Mouse (Mus musculus): Measurements from ENCODE around the gene Txndc11. TPM values are rescaled to one million over a fixed set of nuclear protein-coding genes. Genes with fewer than 3 reads are reported as not detected.

Txndc11 gene
- polyA plus RNA-seq, 1 experiment from 2014 or later, result 31.6 TPM

DNA sequence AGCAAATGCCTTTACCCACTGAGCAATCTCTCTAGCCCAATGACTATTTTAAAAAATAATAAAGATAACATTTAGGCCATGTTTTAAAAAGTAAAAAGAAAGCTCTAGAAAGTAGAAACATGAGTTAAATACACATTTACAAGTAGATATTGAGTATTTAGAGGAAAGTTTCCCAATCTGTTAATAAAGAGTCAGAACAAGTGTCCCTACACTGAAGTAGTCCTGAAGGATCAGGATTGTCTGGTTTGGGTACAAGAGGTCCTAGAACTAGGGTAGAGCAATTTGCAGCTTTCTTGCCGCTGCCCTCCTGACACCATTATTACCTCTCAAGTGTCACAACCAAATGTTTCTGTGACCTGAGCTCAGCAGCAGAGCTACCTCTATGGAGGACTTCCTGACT lies 10.3 kb downstream of the Txndc11 start:
- H3K27ac ChIP-seq (ENCODE audit: low read length), result no peak overlapping the region
- H3K9me3 ChIP-seq (ENCODE audit: control insufficient read depth, low read length), result no peaks in the 10 kb centered on the region
- 90% methylated on average over 1 of the region's 1 CpGs for WGBS
- peaks cover 9% of the 10 kb centered on the region for H3K36me3 ChIP-seq (ENCODE audit: control insufficient read depth, insufficient read depth, low read length)
- no peak overlapping the region for H3K4me3 ChIP-seq (ENCODE audit: low read length)
- no peak for ATAC-seq
- H3K27me3 ChIP-seq (replicated peaks; ENCODE audit: control insufficient read depth, insufficient read depth, low read length), result no peaks in the 10 kb centered on the region
- no peak overlapping the region for H3K9ac ChIP-seq (ENCODE audit: low read depth, low read length)
- H3K4me2 ChIP-seq (ENCODE audit: low read depth, low read length), result no peak overlapping the region
- no peaks in the 10 kb centered on the region for H3K4me1 ChIP-seq (ENCODE audit: control insufficient read depth, insufficient read depth, low read length)

DNA sequence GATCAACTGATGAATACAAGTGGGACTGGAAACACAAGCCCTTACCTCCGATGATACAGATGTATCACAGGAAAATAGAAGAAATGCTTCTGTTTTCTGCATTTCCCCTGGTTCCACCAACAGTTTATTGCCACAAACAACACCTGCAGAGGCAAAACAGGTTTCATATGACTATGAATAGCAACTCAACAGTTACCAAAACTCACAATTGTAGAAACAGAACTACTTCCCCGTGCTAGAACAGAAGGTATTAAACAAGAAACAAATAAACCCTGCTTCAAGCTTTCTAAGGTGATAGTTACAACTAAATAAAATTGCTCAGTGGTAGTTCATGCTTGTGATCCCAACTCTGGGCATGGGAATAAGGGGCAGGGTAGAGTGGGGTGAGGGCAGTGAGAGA lies 11.8 kb downstream of the Txndc11 start:
- H3K4me3 ChIP-seq (ENCODE audit: low read length), result no peak overlapping the region
- no peaks in the 10 kb centered on the region for H3K9me3 ChIP-seq (ENCODE audit: control insufficient read depth, low read length)
- no peaks in the 10 kb centered on the region for H3K4me1 ChIP-seq (ENCODE audit: control insufficient read depth, insufficient read depth, low read length)
- no peak for ATAC-seq
- no peak overlapping the region for H3K27ac ChIP-seq (ENCODE audit: low read length)
- H3K9ac ChIP-seq (ENCODE audit: low read depth, low read length), result no peak overlapping the region
- peaks cover 9% of the 10 kb centered on the region for H3K36me3 ChIP-seq (ENCODE audit: control insufficient read depth, insufficient read depth, low read length)
- H3K27me3 ChIP-seq (replicated peaks; ENCODE audit: control insufficient read depth, insufficient read depth, low read length), result no peaks in the 10 kb centered on the region
- WGBS, result 93% methylated on average over 2 of the region's 2 CpGs
- no peak overlapping the region for H3K4me2 ChIP-seq (ENCODE audit: low read depth, low read length)

GRCm38 (mm10) chr16:11109198-11109740 lies 25.2 kb downstream of the Txndc11 start:
- H3K4me3 ChIP-seq (ENCODE audit: low read length), result no peak overlapping the region
- H3K9ac ChIP-seq (ENCODE audit: low read depth, low read length), result no peak overlapping the region
- H3K4me1 ChIP-seq (ENCODE audit: control insufficient read depth, insufficient read depth, low read length), result no peaks in the 10 kb centered on the region
- no peaks in the 10 kb centered on the region for H3K36me3 ChIP-seq (ENCODE audit: control insufficient read depth, insufficient read depth, low read length)
- no peaks in the 10 kb centered on the region for H3K27me3 ChIP-seq (replicated peaks; ENCODE audit: control insufficient read depth, insufficient read depth, low read length)
- no peak overlapping the region for H3K27ac ChIP-seq (ENCODE audit: low read length)
- ATAC-seq, result no peak
- 61% methylated on average over 4 of the region's 4 CpGs for WGBS
- no peak overlapping the region for H3K4me2 ChIP-seq (ENCODE audit: low read depth, low read length)
- no peaks in the 10 kb centered on the region for H3K9me3 ChIP-seq (ENCODE audit: control insufficient read depth, low read length)

- H3K27ac ChIP-seq (ENCODE audit: low read length), result no peak overlapping the region
- no peaks in the 10 kb centered on the region for H3K36me3 ChIP-seq (ENCODE audit: control insufficient read depth, insufficient read depth, low read length)
- no peak overlapping the region for H3K4me3 ChIP-seq (ENCODE audit: low read length)
- ATAC-seq, result no peak
- H3K27me3 ChIP-seq (replicated peaks; ENCODE audit: control insufficient read depth, insufficient read depth, low read length), result no peaks in the 10 kb centered on the region
- no peaks in the 10 kb centered on the region for H3K9me3 ChIP-seq (ENCODE audit: control insufficient read depth, low read length)
- H3K4me1 ChIP-seq (ENCODE audit: control insufficient read depth, insufficient read depth, low read length), result no peaks in the 10 kb centered on the region
- no peak overlapping the region for H3K4me2 ChIP-seq (ENCODE audit: low read depth, low read length)
- no peak overlapping the region for H3K9ac ChIP-seq (ENCODE audit: low read depth, low read length)
- WGBS, result 82% methylated on average over 1 of the region's 1 CpGs
These were observed 29.5 kb downstream of the Txndc11 start for GRCm38 (mm10) chr16:11104905-11105304.

- no peak overlapping the region for H3K4me2 ChIP-seq (ENCODE audit: low read depth, low read length)
- no peak overlapping the region for H3K9ac ChIP-seq (ENCODE audit: low read depth, low read length)
- no peak overlapping the region for H3K27ac ChIP-seq (ENCODE audit: low read length)
- no peaks in the 10 kb centered on the region for H3K36me3 ChIP-seq (ENCODE audit: control insufficient read depth, insufficient read depth, low read length)
- H3K9me3 ChIP-seq (ENCODE audit: control insufficient read depth, low read length), result no peaks in the 10 kb centered on the region
- H3K4me1 ChIP-seq (ENCODE audit: control insufficient read depth, insufficient read depth, low read length), result no peaks in the 10 kb centered on the region
- 91% methylated on average over 3 of the region's 3 CpGs for WGBS
- H3K4me3 ChIP-seq (ENCODE audit: low read length), result no peak overlapping the region
- H3K27me3 ChIP-seq (replicated peaks; ENCODE audit: control insufficient read depth, insufficient read depth, low read length), result no peaks in the 10 kb centered on the region
- ATAC-seq, result no peak
These were observed 37.1 kb downstream of the Txndc11 start for GRCm38 (mm10) chr16:11097301-11097700.

- WGBS, result 87% methylated on average over 13 of the region's 13 CpGs
- no peak for ATAC-seq
- no peaks in the 10 kb centered on the region for H3K9me3 ChIP-seq (ENCODE audit: control insufficient read depth, low read length)
- no peaks in the 10 kb centered on the region for H3K4me1 ChIP-seq (ENCODE audit: control insufficient read depth, insufficient read depth, low read length)
- H3K27ac ChIP-seq (ENCODE audit: low read length), result no peak overlapping the region
- no peak overlapping the region for H3K4me2 ChIP-seq (ENCODE audit: low read depth, low read length)
- H3K27me3 ChIP-seq (replicated peaks; ENCODE audit: control insufficient read depth, insufficient read depth, low read length), result no peaks in the 10 kb centered on the region
- no peak overlapping the region for H3K9ac ChIP-seq (ENCODE audit: low read depth, low read length)
- H3K4me3 ChIP-seq (ENCODE audit: low read length), result no peak overlapping the region
- H3K36me3 ChIP-seq (ENCODE audit: control insufficient read depth, insufficient read depth, low read length), result peaks cover 3% of the 10 kb centered on the region; the same call in 1 of the 2 replicates
These were observed 40.6 kb downstream of the Txndc11 start for GRCm38 (mm10) chr16:11093717-11094386.

- no peak for ATAC-seq
- H3K36me3 ChIP-seq (ENCODE audit: control insufficient read depth, insufficient read depth, low read length), result peaks cover 7% of the 10 kb centered on the region; the same call in 1 of the 2 replicates
These were observed 41.9 kb downstream of the Txndc11 start for GRCm38 (mm10) chr16:11092523-11092922.

DNA sequence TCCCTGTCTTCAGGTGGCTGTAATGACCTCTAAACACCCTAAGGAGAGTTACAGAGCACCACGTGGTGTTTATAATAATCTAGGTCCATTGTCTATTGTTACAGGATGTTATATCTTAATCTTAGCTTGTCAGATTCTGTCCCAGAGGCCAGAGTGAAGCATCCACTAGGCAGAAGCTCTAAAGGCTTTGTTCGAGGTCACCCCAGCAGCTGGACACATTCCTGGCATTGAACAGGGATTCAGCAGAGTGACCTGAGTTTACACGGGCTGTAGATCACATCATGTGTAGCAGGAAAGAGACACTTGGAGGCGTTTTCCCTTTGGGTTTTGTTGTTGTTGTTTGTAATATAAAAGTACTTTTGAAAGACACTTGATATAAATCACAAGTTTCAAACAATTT lies 42.4 kb downstream of the Txndc11 start:
- Histone ChIP-seq H3K9me3 (ENCODE audit: control insufficient read depth, low read length) (no peaks in the 10 kb centered on the region), H3K27ac (ENCODE audit: low read length) (no peak overlapping the region), H3K4me1 (ENCODE audit: control insufficient read depth, insufficient read depth, low read length) (no peaks in the 10 kb centered on the region), H3K36me3 (ENCODE audit: control insufficient read depth, insufficient read depth, low read length) (peaks cover 8% of the 10 kb centered on the region; the same call in 1 of the 2 replicates), H3K4me3 (ENCODE audit: low read length) (no peak overlapping the region), H3K27me3 (replicated peaks; ENCODE audit: control insufficient read depth, insufficient read depth, low read length) (no peaks in the 10 kb centered on the region), H3K9ac (ENCODE audit: low read depth, low read length) (no peak overlapping the region), H3K4me2 (ENCODE audit: low read depth, low read length) (no peak overlapping the region)
- WGBS, result 61% methylated on average over 4 of the region's 4 CpGs
- no peak for ATAC-seq

More at GRCm38 (mm10) chr16:11092523-11092922, 41.9 kb downstream of the Txndc11 start:
- H3K4me1 ChIP-seq (ENCODE audit: control insufficient read depth, insufficient read depth, low read length), result no peaks in the 10 kb centered on the region
- 68% methylated on average over 3 of the region's 3 CpGs for WGBS
- no peak overlapping the region for H3K4me2 ChIP-seq (ENCODE audit: low read depth, low read length)
- H3K27me3 ChIP-seq (replicated peaks; ENCODE audit: control insufficient read depth, insufficient read depth, low read length), result no peaks in the 10 kb centered on the region
- H3K27ac ChIP-seq (ENCODE audit: low read length), result no peak overlapping the region
- no peak overlapping the region for H3K4me3 ChIP-seq (ENCODE audit: low read length)
- no peaks in the 10 kb centered on the region for H3K9me3 ChIP-seq (ENCODE audit: control insufficient read depth, low read length)
- no peak overlapping the region for H3K9ac ChIP-seq (ENCODE audit: low read depth, low read length)

DNA sequence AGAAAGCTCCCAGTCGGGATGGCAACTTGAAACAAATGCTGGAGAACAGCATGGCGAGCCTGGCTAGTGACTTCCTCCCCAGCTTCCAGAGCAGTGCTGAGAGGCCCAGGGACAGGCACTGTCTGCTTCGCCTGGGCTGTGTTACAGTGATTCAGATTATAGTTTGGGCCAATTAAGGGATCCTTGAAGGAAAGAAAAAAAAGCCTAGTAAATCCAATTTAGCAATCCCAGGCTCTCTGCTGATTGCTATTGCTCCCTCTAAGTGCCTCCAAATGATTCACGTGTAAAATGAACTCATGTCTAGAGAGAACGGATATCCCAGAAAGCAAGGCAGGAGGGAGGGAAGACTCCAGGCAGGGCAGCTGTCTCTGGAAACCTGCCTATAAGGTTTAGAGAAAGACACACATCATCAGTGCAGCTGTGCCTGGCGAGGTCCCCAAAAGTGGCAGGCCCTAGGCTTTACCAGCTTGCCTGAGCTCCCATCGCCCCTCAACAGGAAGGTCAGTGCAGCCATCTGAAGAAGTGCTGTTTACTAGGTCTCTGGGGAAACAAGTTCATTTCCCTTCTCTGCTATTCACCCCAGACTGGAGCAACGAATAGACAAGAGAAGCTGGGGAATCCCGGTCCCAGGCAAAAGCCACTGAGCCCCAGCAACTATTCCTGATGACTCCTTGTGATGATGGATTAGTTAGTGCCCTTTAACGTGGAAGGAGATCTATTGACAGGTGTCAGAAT lies 43.4 kb downstream of the Txndc11 start:
- Histone ChIP-seq H3K27ac (ENCODE audit: low read length) (no peak overlapping the region), H3K9ac (ENCODE audit: low read depth, low read length) (no peak overlapping the region), H3K36me3 (ENCODE audit: control insufficient read depth, insufficient read depth, low read length) (peaks cover 8% of the 10 kb centered on the region; the same call in 1 of the 2 replicates), H3K4me2 (ENCODE audit: low read depth, low read length) (no peak overlapping the region), H3K4me3 (ENCODE audit: low read length) (no peak overlapping the region), H3K4me1 (ENCODE audit: control insufficient read depth, insufficient read depth, low read length) (no peaks in the 10 kb centered on the region), H3K27me3 (replicated peaks; ENCODE audit: control insufficient read depth, insufficient read depth, low read length) (no peaks in the 10 kb centered on the region), H3K9me3 (ENCODE audit: control insufficient read depth, low read length) (no peaks in the 10 kb centered on the region)
- no peak for ATAC-seq
- 81% methylated on average over 10 of the region's 10 CpGs for WGBS
